Comparison of ENCODE assay signal across 16 mouse cellular contexts in genomic region chr14:74917504-74918124, GRCm38 (mm10).
"Had no signal": no experiment of that assay in that cellular context is flagged by ENCODE, and none has a peak within 500 bp of the region (broad histone marks: within the 10 kb centered on the region; RNA-seq: fewer than 3 reads in every experiment).

No protein-coding gene starts in this region.

- DNase-seq: kidney, adult 8-10 months; kidney, postnatal 14 days; liver; lung, adult 18-20 months; lung, postnatal 10 days; lung, postnatal 36 days had no signal

- H3K27me3 ChIP-seq: limb, embryonic 13.5 days; liver, embryonic 12.5 days; liver, embryonic 15.5 days; lung, embryonic 15.5 days; megakaryocyte, embryonic 14.5 days; midbrain, embryonic 13.5 days had no signal

- H3K4me3 ChIP-seq: limb, embryonic 10.5 days; limb, embryonic 13.5 days; liver, embryonic 12.5 days; liver, embryonic 15.5 days; lung, embryonic 15.5 days; midbrain, embryonic 10.5 days; midbrain, embryonic 13.5 days; myocyte had no signal

- H3K27ac ChIP-seq: limb, embryonic 10.5 days; limb, embryonic 13.5 days; liver, embryonic 12.5 days; liver, embryonic 15.5 days; lung, embryonic 15.5 days; midbrain, embryonic 10.5 days; midbrain, embryonic 13.5 days; stomach, postnatal 0 days had no signal

- H3K36me3 ChIP-seq: liver, embryonic 12.5 days; liver, embryonic 15.5 days; lung, embryonic 15.5 days; midbrain, embryonic 10.5 days; midbrain, embryonic 13.5 days had no signal
